Mouse (Mus musculus) midbrain, postnatal 0 days (tissue): Measurements from ENCODE around the gene Slco2a1. TPM values are rescaled to one million over a fixed set of nuclear protein-coding genes. Genes with fewer than 3 reads are reported as not detected.
"Not testable (repeated sequence)": the region's sequence is repeated elsewhere in the genome, so short reads cannot be mapped to it uniquely, and the experiment has no call there.

Experiments used
- ATAC-seq: fragments of 200-750 bp; cut with Nextera tagmentation; 2 replicates; pipeline ENCODE4 v1.8.0; 2017; ENCODE audit warnings: moderate number of reproducible peaks, mild to moderate bottlenecking, moderate TSS enrichment, moderate library complexity; ENCODE audit not compliant: low FRiP score
- DNase-seq: peaks from one replicate; pipeline ENCODE4 v3.0.0-alpha.2; 2015; ENCODE audit warnings: low spot score
- H3K27ac ChIP-seq: fragments of 300-500 bp; sonication (generic); 2 replicates; pipeline ENCODE4 v1.5.1; 2014; ENCODE audit warnings: low read depth, mild to moderate bottlenecking, low read length, mixed read lengths
- H3K27me3 ChIP-seq: fragments of 300-500 bp; sonication (generic); 2 replicates; pipeline ENCODE4 v1.6.1; 2014; ENCODE audit warnings: low read length, control low read depth, mixed read lengths; ENCODE audit not compliant: insufficient read depth
- H3K36me3 ChIP-seq: fragments of 300-500 bp; sonication (generic); 2 replicates; pipeline ENCODE4 v1.6.1; 2014; ENCODE audit warnings: low read length, control low read depth, mixed read lengths; ENCODE audit not compliant: insufficient read depth
- H3K4me1 ChIP-seq: fragments of 300-500 bp; sonication (generic); 2 replicates; pipeline ENCODE4 v1.6.1; 2014; ENCODE audit warnings: mild to moderate bottlenecking, control low read depth, antibody characterized with exemption, low read length, mixed read lengths; ENCODE audit not compliant: insufficient read depth
- H3K4me2 ChIP-seq: fragments of 300-500 bp; sonication (generic); 2 replicates; pipeline ENCODE4 v1.6.1; 2014; ENCODE audit warnings: low read depth, mild to moderate bottlenecking, low read length, mixed read lengths; ENCODE audit not compliant: poor library complexity, severe bottlenecking
- H3K4me3 ChIP-seq: fragments of 300-500 bp; sonication (generic); 2 replicates; pipeline ENCODE4 v1.5.1; 2014; ENCODE audit warnings: low read depth, mild to moderate bottlenecking, low read length, moderate library complexity
- H3K9ac ChIP-seq: fragments of 300-500 bp; sonication (generic); replicated peaks from 2 replicates; pipeline ENCODE4 v1.6.1; 2014; ENCODE audit warnings: mild to moderate bottlenecking, low read length, moderate library complexity, mixed read lengths; ENCODE audit not compliant: poor library complexity, severe bottlenecking
- H3K9me3 ChIP-seq: fragments of 300-500 bp; sonication (generic); 2 replicates; pipeline ENCODE4 v1.6.1; 2016; ENCODE audit warnings: low read length, control low read depth
- CTCF ChIP-seq: IDR thresholded peaks from 2 replicates; pipeline ENCODE4 v1.5.1; 2016; ENCODE audit warnings: antibody characterized with exemption, mild to moderate bottlenecking
- WGBS: fragments of 180-500 bp; shearing (Covaris S2); extraction: QIAGEN DNeasy Blood & Tissue Kit; methylation state at CpG from one replicate; pipeline ENCODE4 v1.1.7; 2014; 5-methylcytosine and 5-hydroxymethylcytosine counted together
- polyA plus RNA-seq: library from polyadenylated mRNA; unstranded; fragments of >200 nt; fragmentation: Nextera tagmentation; extraction: Ambion mirVana; gene quantifications from 2 replicates; pipeline ENCODE4 v1.2.1, GENCODE M21; 2015
- total RNA-seq: library from RNA; depleted of rRNA; stranded (reverse); fragments of >200 nt; gene quantifications from 2 replicates; pipeline ENCODE4 v1.2.3, GENCODE M21; 2014

The Slco2a1 gene
- total and polyA plus RNA-seq, 2 experiments from 2014 or later: 4.2 to 9.3 TPM

DNA sequence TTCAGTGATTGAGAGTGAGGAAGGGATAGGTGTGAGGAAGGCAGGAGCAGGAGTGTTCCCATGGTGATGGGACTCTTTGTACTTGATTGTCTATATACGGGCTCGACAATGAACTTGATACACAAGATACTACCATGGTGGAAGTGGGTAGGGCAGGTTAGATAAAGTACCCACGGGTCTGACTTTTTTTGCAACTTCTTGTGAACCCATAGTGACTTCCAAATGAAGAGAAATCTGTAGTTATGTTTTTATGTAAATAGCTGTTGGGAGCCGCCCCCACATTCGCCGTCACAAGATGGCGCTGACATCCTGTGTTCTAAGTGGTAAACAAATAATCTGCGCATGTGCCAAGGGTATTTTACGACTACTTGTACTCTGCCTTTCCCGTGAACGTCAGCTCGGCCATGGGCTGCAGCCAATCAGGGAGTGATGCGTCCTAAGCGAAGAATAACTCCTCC is 119.9 kb downstream of the Slco2a1 start:
- H3K4me1 ChIP-seq, H3K27me3 ChIP-seq, H3K9me3 ChIP-seq, ATAC-seq, H3K27ac ChIP-seq, H3K9ac ChIP-seq, H3K36me3 ChIP-seq: not testable (repeated sequence)
- DNase-seq: peak; percentile 50
- H3K4me3 ChIP-seq: peak overlapping the region; percentile 34
- WGBS: 20% methylated on average over 8 of the region's 14 CpGs
- H3K4me2 ChIP-seq: peak overlapping the region; percentile 50
- peak; percentile 25; the same call in 1 of the 2 replicates for TF ChIP-seq CTCF

DNA sequence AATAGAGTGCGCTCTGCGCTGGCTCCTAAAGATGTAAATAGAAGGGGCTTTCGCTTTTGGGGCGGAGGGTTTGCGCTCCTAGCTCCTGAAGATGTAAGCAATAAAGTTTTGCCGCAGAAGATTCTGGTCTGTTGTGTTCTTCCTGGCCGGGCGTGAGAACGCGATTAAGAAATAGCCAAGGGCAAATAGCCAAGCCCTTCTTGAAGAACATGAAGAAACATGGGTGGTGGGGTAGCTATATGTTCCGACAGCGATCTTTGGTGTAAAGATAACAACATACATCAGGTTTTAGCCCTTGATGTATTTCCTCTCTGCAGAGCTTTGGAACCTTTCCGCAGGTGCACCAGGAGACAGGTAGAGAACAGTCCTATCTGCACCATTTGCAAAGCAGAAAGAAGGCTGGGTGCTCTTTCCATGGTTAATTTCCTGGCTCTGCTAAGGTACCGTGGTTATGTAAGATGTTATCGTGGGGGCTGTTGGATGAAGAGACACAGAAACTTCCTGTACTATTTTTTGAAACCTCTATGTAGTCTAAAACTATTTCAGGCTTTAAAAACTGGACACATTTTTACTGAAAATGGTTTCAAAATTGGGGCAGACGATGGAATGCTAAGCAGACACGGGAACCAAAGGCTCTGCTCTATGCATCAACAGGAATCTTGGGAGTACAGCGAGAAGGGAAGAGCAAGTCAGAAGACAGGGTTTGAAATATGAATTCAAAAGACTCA is 120.6 kb downstream of the Slco2a1 start:
- WGBS: 34% methylated on average over 18 of the region's 18 CpGs
- H3K27ac ChIP-seq: no peak overlapping the region; the same call in 1 of the 2 replicates
- H3K27me3 ChIP-seq: no peaks in the 10 kb centered on the region
- H3K9ac ChIP-seq: no peak overlapping the region
- TF ChIP-seq CTCF: no peak
- H3K4me1 ChIP-seq: peaks cover 9% of the 10 kb centered on the region; the same call in 1 of the 2 replicates
- peak overlapping the region; percentile 34 for H3K4me3 ChIP-seq
- H3K9me3 ChIP-seq: no peaks in the 10 kb centered on the region
- peak; percentile 21 for DNase-seq
- no peaks in the 10 kb centered on the region for H3K36me3 ChIP-seq
- ATAC-seq: no peak
- H3K4me2 ChIP-seq: peak overlapping the region; percentile 60

DNA sequence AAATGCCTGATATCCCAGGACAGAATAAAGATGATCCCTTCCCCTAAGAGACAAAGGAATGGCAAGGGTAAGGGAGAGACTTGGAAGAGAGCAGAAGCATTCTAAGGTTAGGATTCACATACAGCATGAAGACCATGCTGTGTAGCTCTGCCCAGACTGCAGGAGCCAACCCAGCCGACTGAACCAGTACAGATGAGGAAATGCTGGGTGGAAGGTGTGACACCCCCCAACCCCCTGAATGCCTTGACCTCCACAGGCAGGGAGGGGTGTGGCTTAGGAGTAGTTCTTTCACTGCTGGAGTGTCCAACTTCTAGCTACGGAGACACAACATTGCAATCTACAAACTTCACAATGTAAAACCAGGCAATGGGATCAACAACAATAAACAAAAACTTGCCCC is 121.4 kb downstream of the Slco2a1 start:
- 79% methylated on average over 2 of the region's 2 CpGs for WGBS
- H3K4me1 ChIP-seq: peaks cover 14% of the 10 kb centered on the region; the same call in 1 of the 2 replicates
- H3K4me2 ChIP-seq: no peak overlapping the region
- H3K27ac ChIP-seq: no peak overlapping the region
- DNase-seq (no peak), ATAC-seq (no peak)
- H3K36me3 ChIP-seq: no peaks in the 10 kb centered on the region
- no peaks in the 10 kb centered on the region for H3K9me3 ChIP-seq
- no peak overlapping the region for H3K4me3 ChIP-seq
- H3K9ac ChIP-seq: no peak overlapping the region
- no peaks in the 10 kb centered on the region for H3K27me3 ChIP-seq
- no peak for TF ChIP-seq CTCF

DNA sequence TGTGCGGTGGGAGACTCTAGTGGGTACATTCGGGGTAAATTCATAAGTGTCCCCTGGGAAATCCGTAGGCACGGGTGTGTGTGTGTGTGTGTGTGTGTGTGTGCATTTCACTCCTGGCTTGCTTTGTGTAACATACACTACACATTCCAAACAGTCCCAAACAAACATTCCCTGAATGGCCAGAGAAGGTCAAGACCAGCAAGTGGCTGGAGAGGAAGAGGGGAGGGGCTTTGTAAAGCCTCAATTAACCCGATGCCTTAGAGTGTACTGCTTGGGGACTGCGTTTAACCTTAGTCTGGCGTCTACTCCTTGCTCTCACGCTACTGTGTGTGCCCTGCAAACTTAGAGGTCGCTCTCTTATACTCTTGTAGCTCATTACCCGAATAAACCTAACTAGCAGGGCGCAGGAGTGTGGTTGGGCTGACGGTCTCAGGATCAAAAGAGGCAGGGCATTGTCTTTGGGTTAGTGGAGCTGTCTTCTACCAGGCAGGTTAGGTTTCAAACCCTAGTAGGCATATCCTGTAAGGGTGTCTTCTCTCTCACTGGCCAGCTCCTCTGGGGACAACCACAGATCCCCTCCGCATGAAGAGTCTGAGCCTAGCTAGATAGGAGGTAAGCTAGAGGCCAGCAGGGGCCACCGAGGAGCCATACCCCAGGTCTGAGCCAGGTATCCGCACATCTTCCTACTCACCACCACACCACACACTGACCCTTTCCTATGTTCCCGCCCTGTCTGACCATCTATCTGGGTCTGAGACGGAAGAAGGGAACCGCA is 122.4 kb downstream of the Slco2a1 start:
- ATAC-seq: 0 out of 2 replicates have a peak, but pooled peaks have one; percentile 15

DNA sequence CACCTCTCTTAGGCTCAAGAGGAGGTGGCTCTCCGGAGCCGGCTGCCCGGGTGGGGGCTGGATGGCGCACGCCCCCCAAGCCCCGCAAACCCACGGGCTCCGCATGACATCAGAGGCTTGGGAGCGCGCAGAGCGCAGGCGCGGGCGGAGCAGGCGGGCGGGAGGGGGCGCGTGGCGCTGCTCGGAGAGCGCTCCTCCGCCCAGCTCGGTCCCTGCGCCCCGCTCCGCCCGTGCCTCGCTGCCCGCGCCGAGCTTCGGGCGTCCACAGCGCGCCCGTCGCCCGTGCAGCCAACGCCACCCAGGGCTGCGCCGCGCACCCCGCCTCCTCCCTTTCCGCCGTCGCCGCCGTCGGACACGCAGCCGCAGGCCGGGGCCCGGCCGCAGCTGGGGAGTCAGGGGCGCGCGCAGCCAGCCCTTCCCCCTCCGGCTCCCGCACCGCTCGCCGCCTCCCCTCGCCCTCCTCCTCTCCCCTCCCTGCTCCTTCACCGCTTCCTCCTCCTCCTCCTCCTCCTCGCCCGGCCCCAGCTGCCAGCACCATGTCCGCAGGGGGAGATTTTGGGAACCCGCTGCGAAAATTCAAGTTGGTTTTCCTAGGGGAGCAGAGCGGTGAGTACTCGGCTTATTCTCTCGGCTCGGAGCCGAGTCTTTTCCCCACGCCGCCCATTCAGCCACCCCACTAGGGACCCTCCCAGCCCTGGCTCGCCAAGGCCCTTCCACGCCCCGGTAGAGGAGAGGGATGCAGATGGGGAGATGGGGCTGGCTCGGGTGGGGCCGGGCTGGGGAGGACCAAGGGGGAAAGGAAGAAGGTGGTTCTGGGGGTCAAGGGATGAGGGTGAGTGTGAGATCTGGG is 123.3 kb downstream of the Slco2a1 start, which contains the start of gene Rab6b:
TSS of gene Rab6b (plus strand) at position 167 of the 850 bp plus-strand sequence.
- Histone ChIP-seq H3K27me3 (no peaks in the 10 kb centered on the region), H3K9ac (peak within 1 kb of the TSS; percentile 92), H3K36me3 (no peaks in the 10 kb centered on the region), H3K9me3 (no peaks in the 10 kb centered on the region), H3K4me3 (peak within 1 kb of the TSS; percentile 77), H3K27ac (peak within 1 kb of the TSS; percentile 88), H3K4me2 (peak within 1 kb of the TSS; percentile 78), H3K4me1 (peaks cover 20% of the 10 kb centered on the region; the same call in 1 of the 2 replicates)
- TF ChIP-seq CTCF: no peak
- DNase-seq (peak; percentile 88), ATAC-seq (peak; percentile 80)
- under 1% methylated on average over 59 of the region's 81 CpGs for WGBS

More for the DNA sequence above, 122.4 kb downstream of the Slco2a1 start:
- H3K9ac ChIP-seq: peak overlapping the region; percentile 92
- H3K9me3 ChIP-seq: no peaks in the 10 kb centered on the region
- peak overlapping the region; percentile 77 for H3K4me3 ChIP-seq
- H3K36me3 ChIP-seq: no peaks in the 10 kb centered on the region
- H3K4me1 ChIP-seq: peaks cover 16% of the 10 kb centered on the region; the same call in 1 of the 2 replicates
- H3K27me3 ChIP-seq: no peaks in the 10 kb centered on the region
- peak; percentile 38 for TF ChIP-seq CTCF
- H3K4me2 ChIP-seq: peak overlapping the region; percentile 78
- DNase-seq: no peak
- WGBS: 19% methylated on average over 18 of the region's 18 CpGs
- peak overlapping the region; percentile 88 for H3K27ac ChIP-seq
